Mouse (Mus musculus) liver, embryonic 14.5 days (tissue): ENCODE measurements around the gene Ifnab.

Source experiments
- CTCF ChIP-seq: IDR thresholded peaks from 2 replicates; pipeline ENCODE4 v1.5.1; 2016; ENCODE audit warnings: antibody characterized with exemption, low read depth, control low read depth
- EP300 ChIP-seq: IDR thresholded peaks from 2 replicates; pipeline ENCODE4 v1.6.1; 2016; ENCODE audit warnings: antibody characterized with exemption, low read depth

- TF ChIP-seq CTCF, result no peak
- TF ChIP-seq EP300, result no peak
These were observed 7.6 kb upstream of the Ifnab start for GRCm38 (mm10) chr4:88698781-88699180.
